Mouse (Mus musculus): ENCODE measurements at regions not wholly inside any gene's neighbourhood (a gene's known extent, or its start where the extent isn't known, plus 50 kb on each side); places are given as distances from the start of the nearest gene placed in this dataset.

DNA sequence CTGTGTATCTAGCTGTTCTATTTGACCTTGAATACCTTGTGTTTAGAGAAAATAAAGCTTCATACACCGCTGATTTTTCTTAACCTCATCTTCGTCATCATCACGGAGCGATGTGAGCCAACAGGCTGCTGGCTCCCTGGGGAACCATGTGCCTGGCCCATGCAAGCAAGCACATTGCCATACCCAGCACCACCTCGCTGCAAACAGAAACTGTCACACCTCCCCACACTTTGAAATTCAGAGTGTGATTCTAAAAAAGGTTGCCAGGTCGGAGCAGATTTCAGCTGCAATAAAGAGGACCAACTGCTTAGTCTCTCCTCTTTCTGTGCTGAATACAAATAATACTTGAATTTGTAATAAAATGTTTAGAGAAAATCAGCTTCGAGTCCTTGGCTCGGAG lies 54.0 kb upstream of the Ptprt start:
- WGBS: 84% methylated on average over 8 of the region's 8 CpGs
- ATAC-seq: no peak
- Histone ChIP-seq H3K9me3 (replicated peaks) (no peaks in the 10 kb centered on the region), H3K4me3 (no peak overlapping the region), H3K36me3 (ENCODE audit: poor library complexity, severe bottlenecking) (no peaks in the 10 kb centered on the region), H3K27me3 (no peaks in the 10 kb centered on the region), H3K9ac (no peak overlapping the region), H3K4me2 (no peak overlapping the region), H3K4me1 (no peaks in the 10 kb centered on the region), H3K27ac (no peak overlapping the region)

DNA sequence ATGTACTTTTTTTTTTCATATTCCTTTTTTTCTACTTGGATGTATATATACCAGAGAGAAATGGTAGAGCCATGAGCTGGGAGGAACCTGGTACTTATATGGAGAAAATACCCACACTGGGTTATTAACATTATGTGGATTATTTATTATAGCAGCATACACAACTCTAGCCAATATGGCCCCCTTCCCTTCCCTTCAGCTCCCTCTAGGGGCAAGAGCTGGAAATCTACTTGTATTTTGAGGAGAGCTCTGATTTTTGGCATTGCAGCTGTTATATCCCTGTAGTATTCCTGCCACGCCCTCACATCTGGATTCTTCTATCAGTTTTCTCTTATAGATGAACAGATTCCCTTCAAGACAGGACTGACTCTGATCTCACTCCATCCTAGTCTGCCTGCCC lies 52.0 kb upstream of the Ptprt start:
- Histone ChIP-seq H3K9ac (no peak overlapping the region), H3K36me3 (ENCODE audit: poor library complexity, severe bottlenecking) (no peaks in the 10 kb centered on the region), H3K27me3 (no peaks in the 10 kb centered on the region), H3K4me1 (no peaks in the 10 kb centered on the region), H3K4me3 (no peak overlapping the region), H3K4me2 (no peak overlapping the region), H3K9me3 (replicated peaks) (no peaks in the 10 kb centered on the region), H3K27ac (no peak overlapping the region)
- WGBS: 79% methylated on average over 1 of the region's 1 CpGs
- ATAC-seq: no peak

GRCm38 (mm10) chr2:162712394-162712793 lies 51.4 kb upstream of the Ptprt start:
- ATAC-seq: no peak
- Histone ChIP-seq H3K9me3 (replicated peaks) (no peaks in the 10 kb centered on the region), H3K4me3 (no peak overlapping the region), H3K9ac (no peak overlapping the region), H3K36me3 (ENCODE audit: poor library complexity, severe bottlenecking) (no peaks in the 10 kb centered on the region), H3K4me1 (no peaks in the 10 kb centered on the region), H3K4me2 (no peak overlapping the region), H3K27me3 (no peaks in the 10 kb centered on the region), H3K27ac (no peak overlapping the region)
- WGBS: 93% methylated on average over 9 of the region's 9 CpGs
